8 mouse cellular contexts compared by ENCODE assay signal in genomic region chr3:127789500-127790191, GRCm38 (mm10). TPM values are rescaled to one million over a fixed set of nuclear protein-coding genes. Genes with fewer than 3 reads are reported as not detected.
DNase-seq lines count a peak whose midpoint lies in the region; ATAC-seq and TF ChIP-seq lines count a peak whose summit lies in the region.

TSS of gene Tifa (plus strand) at chr3:127789805.

- peaks cover 24% of the 10 kb centered on the region for H3K4me1 ChIP-seq in embryonic facial prominence, embryonic 10.5 days
- H3K4me1 ChIP-seq in heart, adult 2 months (ENCODE audit: control insufficient read depth, insufficient read depth, low read length), result peaks cover 4% of the 10 kb centered on the region
- H3K4me1 ChIP-seq in limb, embryonic 15.5 days, result peaks cover 19% of the 10 kb centered on the region
- H3K4me1 ChIP-seq in midbrain, embryonic 15.5 days, result peaks cover 20% of the 10 kb centered on the region
- H3K4me1 ChIP-seq in spleen, adult 2 months (ENCODE audit: control insufficient read depth, insufficient read depth, insufficient read length), result no peaks in the 10 kb centered on the region; the same call in 1 of the 2 replicates

- H3K4me2 ChIP-seq in limb, embryonic 15.5 days, result peak within 1 kb of the TSS; percentile 98
- peak within 1 kb of the TSS; percentile 99 for H3K4me2 ChIP-seq in midbrain, embryonic 15.5 days

- TF ChIP-seq POLR2A in heart, adult 2 months (IDR thresholded peaks at IDR 0.05; ENCODE audit: insufficient read depth, low read depth, low read length), result no peak; the same call in 1 of the 2 replicates
- TF ChIP-seq POLR2A in spleen, adult 2 months (IDR thresholded peaks at IDR 0.05; ENCODE audit: low read depth, low read length), result no peak

- intact Hi-C loops in heart, adult 2 months (cut with DNase I), result loop anchor here (2.0 kb wide), 1 partner anchor 47 kb away; the partner anchor contains the start of gene Ap1ar

- no peaks in the 10 kb centered on the region for H3K36me3 ChIP-seq in embryonic facial prominence, embryonic 10.5 days (replicated peaks)
- no peaks in the 10 kb centered on the region for H3K36me3 ChIP-seq in heart, adult 2 months (ENCODE audit: control insufficient read depth, insufficient read depth, low read length)
- no peaks in the 10 kb centered on the region for H3K36me3 ChIP-seq in limb, embryonic 15.5 days
- no peaks in the 10 kb centered on the region for H3K36me3 ChIP-seq in midbrain, embryonic 15.5 days (replicated peaks)
- H3K36me3 ChIP-seq in spleen, adult 2 months (ENCODE audit: control insufficient read depth, insufficient read depth, low read length), result no peaks in the 10 kb centered on the region

- H3K4me3 ChIP-seq in embryonic facial prominence, embryonic 10.5 days, result peak within 1 kb of the TSS; percentile 73
- peak within 1 kb of the TSS; percentile 55 for H3K4me3 ChIP-seq in heart, adult 2 months
- peak within 1 kb of the TSS; percentile 54 for H3K4me3 ChIP-seq in limb, embryonic 15.5 days
- H3K4me3 ChIP-seq in midbrain, embryonic 15.5 days, result peak within 1 kb of the TSS; percentile 52
- H3K4me3 ChIP-seq in spleen, adult 2 months (ENCODE audit: extremely low read depth, insufficient read depth, insufficient read length), result peak within 1 kb of the TSS; percentile 66

- peak; percentile 78 for DNase-seq in 3134 (ENCODE audit: extremely low read depth, insufficient read length, low spot score)
- peak; percentile 72 for DNase-seq in adrenal gland, postnatal 10 days
- peak; percentile 70 for DNase-seq in embryonic facial prominence, embryonic 10.5 days (ENCODE audit: low spot score)
- DNase-seq in heart, adult 2 months, result peak; percentile 82 to 85
- peak; percentile 75 for DNase-seq in kidney, adult 18-20 months
- DNase-seq in spleen, adult 2 months (ENCODE audit: low read depth in 1 of 2, low spot score in 2 of 2), result peak in 1 of 2 experiments; percentile 62

- no peak for ATAC-seq in limb, embryonic 15.5 days (ENCODE audit: insufficient number of reproducible peaks, low FRiP score, low TSS enrichment, low read depth)
- ATAC-seq in midbrain, embryonic 15.5 days (replicated peaks), result peak; percentile 69

- H3K27ac ChIP-seq in embryonic facial prominence, embryonic 10.5 days (replicated peaks), result peak within 1 kb of the TSS; percentile 75
- peak within 1 kb of the TSS; percentile 73 for H3K27ac ChIP-seq in heart, adult 2 months
- H3K27ac ChIP-seq in limb, embryonic 15.5 days, result no peak within 1 kb of the TSS
- H3K27ac ChIP-seq in midbrain, embryonic 15.5 days, result no peak within 1 kb of the TSS
- H3K27ac ChIP-seq in spleen, adult 2 months (ENCODE audit: insufficient read depth, low read length), result peak within 1 kb of the TSS; percentile 86

- under 1% methylated on average over 44 of the region's 44 CpGs for WGBS in embryonic facial prominence, embryonic 10.5 days
- 1% methylated on average over 44 of the region's 44 CpGs for WGBS in heart, adult 2 months
- WGBS in limb, embryonic 15.5 days, result 1% methylated on average over 43 of the region's 44 CpGs
- under 1% methylated on average over 43 of the region's 44 CpGs for WGBS in midbrain, embryonic 15.5 days
- 7% methylated on average over 44 of the region's 44 CpGs for WGBS in spleen, adult 2 months

- TF ChIP-seq CTCF in heart, adult 2 months (IDR thresholded peaks at IDR 0.05), result peak; percentile 34
- TF ChIP-seq CTCF in spleen, adult 2 months (IDR thresholded peaks at IDR 0.05; ENCODE audit: extremely low read depth, insufficient read depth, insufficient read length, insufficient replicate concordance), result no peak

- no peak for TF ChIP-seq EP300 in heart, adult 2 months (IDR thresholded peaks at IDR 0.05; ENCODE audit: insufficient read depth, low read depth, low read length)

- no peaks in the 10 kb centered on the region for H3K79me2 ChIP-seq in heart, adult 2 months (replicated peaks; ENCODE audit: control insufficient read depth, insufficient read depth, low read length)

- peaks cover 71% of the 10 kb centered on the region for H3K27me3 ChIP-seq in embryonic facial prominence, embryonic 10.5 days (replicated peaks; ENCODE audit: low read depth, poor library complexity, severe bottlenecking)
- no peaks in the 10 kb centered on the region for H3K27me3 ChIP-seq in heart, adult 2 months (ENCODE audit: control insufficient read depth, insufficient read depth, low read length)
- peaks cover 30% of the 10 kb centered on the region for H3K27me3 ChIP-seq in limb, embryonic 15.5 days
- peaks cover 39% of the 10 kb centered on the region for H3K27me3 ChIP-seq in midbrain, embryonic 15.5 days (replicated peaks)
- no peaks in the 10 kb centered on the region for H3K27me3 ChIP-seq in spleen, adult 2 months (ENCODE audit: control insufficient read depth, insufficient read depth, low read length)

- peak within 1 kb of the TSS; percentile 63 for H3K9ac ChIP-seq in heart, adult 2 months (ENCODE audit: low read depth, low read length)
- peak within 1 kb of the TSS; percentile 47 for H3K9ac ChIP-seq in limb, embryonic 15.5 days
- peak within 1 kb of the TSS; percentile 51 for H3K9ac ChIP-seq in midbrain, embryonic 15.5 days

- no peaks in the 10 kb centered on the region for H3K9me3 ChIP-seq in embryonic facial prominence, embryonic 10.5 days
- H3K9me3 ChIP-seq in limb, embryonic 15.5 days, result no peaks in the 10 kb centered on the region
- no peaks in the 10 kb centered on the region for H3K9me3 ChIP-seq in midbrain, embryonic 15.5 days

RNA-seq across cellular contexts. Expression of gene Tifa, which starts in this region (rescaled TPM):
- total RNA-seq in adrenal gland, postnatal 10 days (2021), result 1 to 10 TPM; 3.9 to 5.1 TPM
- polyA plus RNA-seq in embryonic facial prominence, embryonic 10.5 days (2016; fragmentation: Nextera tagmentation; extraction: Ambion mirVana), result 1.6 and 1.9 TPM in 2 replicates
- total RNA-seq in heart, adult 2 months (2021), result 1 to 10 TPM; 1.6 to 2.3 TPM
- polyA plus RNA-seq in heart, adult 2 months (2012; rRNA removed), result 1.3 and 2.0 TPM in 2 replicates
- polyA plus RNA-seq in limb, embryonic 15.5 days (2015; fragmentation: Nextera tagmentation; extraction: Ambion mirVana), result 3.2 and 3.3 TPM in 2 replicates
- polyA plus RNA-seq in midbrain, embryonic 15.5 days (2015; fragmentation: Nextera tagmentation; extraction: Ambion mirVana), result 3.3 and 3.7 TPM in 2 replicates
- 9.3 and 14.3 TPM in 2 replicates for polyA plus RNA-seq in spleen, adult 2 months (2012; rRNA removed)

Comparison
In these comparisons a context has a peak if more than half of its experiments do, and no peak if none do; other contexts are left out.
1. H3K27ac ChIP-seq: peak in embryonic facial prominence, embryonic 10.5 days (single experiment), heart, adult 2 months (single experiment) and spleen, adult 2 months (single experiment); none in limb, embryonic 15.5 days (single experiment) and midbrain, embryonic 15.5 days (single experiment).
2. Peak in every context shown above with its lines, with median percentiles within 50 percentile points of each other: H3K4me3 ChIP-seq and H3K9ac ChIP-seq.